In the genomic region with DNA sequence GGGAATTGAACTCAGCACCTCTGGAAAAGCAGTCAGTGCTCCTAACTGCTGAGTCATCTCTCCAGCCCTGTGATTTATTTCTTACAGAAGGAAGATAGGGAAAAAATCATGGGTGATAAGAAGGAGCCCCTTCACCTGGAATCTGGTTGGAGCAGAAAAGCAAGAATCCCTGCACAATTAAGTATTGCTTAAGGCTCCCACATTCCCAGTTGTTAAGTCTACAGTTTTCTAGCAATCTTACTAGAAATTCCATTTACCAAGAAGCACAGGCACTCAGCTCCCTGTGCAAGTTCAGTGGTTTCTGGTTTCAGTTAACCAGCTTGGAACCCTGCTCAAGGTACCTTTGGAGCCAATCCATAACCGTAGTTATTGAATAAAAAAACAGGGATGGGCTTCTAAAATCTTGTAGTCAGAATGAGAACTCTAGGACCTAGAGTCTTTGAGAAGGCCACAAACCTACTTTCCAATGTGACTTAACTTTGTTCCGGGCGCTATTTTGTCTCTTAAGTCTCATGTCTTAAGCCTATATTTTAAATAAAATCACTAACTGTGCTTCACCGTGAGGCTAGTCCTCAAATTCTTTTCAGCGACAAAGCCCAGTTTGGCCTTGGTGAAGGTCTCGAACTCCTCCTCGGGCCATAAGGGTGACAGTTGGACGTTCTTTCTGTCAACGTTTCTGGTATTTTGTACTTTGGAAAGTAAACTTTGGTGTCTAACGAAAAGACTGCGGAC, we compare ENCODE assay signal across 8 mouse cellular contexts. TPM values are rescaled to one million over a fixed set of nuclear protein-coding genes. Genes with fewer than 3 reads are reported as not detected.
DNase-seq lines count a peak whose midpoint lies in the region; ATAC-seq and TF ChIP-seq lines count a peak whose summit lies in the region.

No protein-coding gene starts in this region.

- H3K27me3 ChIP-seq in embryonic facial prominence, embryonic 10.5 days (replicated peaks; ENCODE audit: low read depth, poor library complexity, severe bottlenecking) = peaks cover 8% of the 10 kb centered on the region; the same call in 1 of the 2 replicates
- no peaks in the 10 kb centered on the region for H3K27me3 ChIP-seq in intestine, postnatal 0 days (replicated peaks; ENCODE audit: control insufficient read depth, insufficient read depth, low read length)
- H3K27me3 ChIP-seq in midbrain, postnatal 0 days (ENCODE audit: insufficient read depth, low read length) = no peaks in the 10 kb centered on the region

- no peaks in the 10 kb centered on the region for H3K36me3 ChIP-seq in embryonic facial prominence, embryonic 10.5 days (replicated peaks)
- H3K36me3 ChIP-seq in intestine, postnatal 0 days (ENCODE audit: control insufficient read depth, insufficient read depth) = no peaks in the 10 kb centered on the region
- H3K36me3 ChIP-seq in midbrain, postnatal 0 days (ENCODE audit: insufficient read depth, low read length) = no peaks in the 10 kb centered on the region

- peak; percentile 31 to 65 for DNase-seq in kidney, adult 8-10 months
- DNase-seq in kidney, postnatal 10 days = no peak
- no peak for DNase-seq in embryonic facial prominence, embryonic 10.5 days (ENCODE audit: low spot score)
- no peak for DNase-seq in midbrain, postnatal 0 days (ENCODE audit: low spot score)
- no peak for DNase-seq in gastrocnemius, postnatal 10 days
- DNase-seq in frontal cortex, postnatal 36 days (ENCODE audit: low spot score in 2 of 2) = no peak
- DNase-seq in testis, postnatal 14 days (ENCODE audit: low spot score) = no peak

- peak overlapping the region; percentile 22; the same call in 1 of the 2 replicates for H3K9ac ChIP-seq in intestine, postnatal 0 days (ENCODE audit: low read depth, low read length)
- H3K9ac ChIP-seq in midbrain, postnatal 0 days (replicated peaks; ENCODE audit: low read length, poor library complexity, severe bottlenecking) = no peak overlapping the region

- H3K4me1 ChIP-seq in embryonic facial prominence, embryonic 10.5 days = peaks cover 15% of the 10 kb centered on the region
- H3K4me1 ChIP-seq in intestine, postnatal 0 days (replicated peaks; ENCODE audit: control insufficient read depth, insufficient read depth, low read length) = no peaks in the 10 kb centered on the region
- H3K4me1 ChIP-seq in midbrain, postnatal 0 days (ENCODE audit: insufficient read depth, low read length) = peaks cover 4% of the 10 kb centered on the region; the same call in 1 of the 2 replicates

- ATAC-seq in intestine, postnatal 0 days = no peak
- no peak for ATAC-seq in midbrain, postnatal 0 days (ENCODE audit: low FRiP score)

- WGBS in embryonic facial prominence, embryonic 10.5 days = 39% methylated on average over 11 of the region's 11 CpGs
- WGBS in intestine, postnatal 0 days = 18% methylated on average over 11 of the region's 11 CpGs
- 40% methylated on average over 11 of the region's 11 CpGs for WGBS in midbrain, postnatal 0 days

- no peaks in the 10 kb centered on the region for H3K9me3 ChIP-seq in embryonic facial prominence, embryonic 10.5 days
- no peaks in the 10 kb centered on the region for H3K9me3 ChIP-seq in intestine, postnatal 0 days (ENCODE audit: control insufficient read depth)
- H3K9me3 ChIP-seq in midbrain, postnatal 0 days (ENCODE audit: low read length) = no peaks in the 10 kb centered on the region

- H3K4me2 ChIP-seq in intestine, postnatal 0 days (replicated peaks; ENCODE audit: low read depth) = peak overlapping the region; percentile 61
- peak overlapping the region; percentile 67 for H3K4me2 ChIP-seq in midbrain, postnatal 0 days (ENCODE audit: low read depth, low read length, poor library complexity, severe bottlenecking)

- H3K27ac ChIP-seq in embryonic facial prominence, embryonic 10.5 days (replicated peaks) = peak overlapping the region; percentile 30; the same call in 1 of the 2 replicates
- peak overlapping the region; percentile 74 for H3K27ac ChIP-seq in intestine, postnatal 0 days (ENCODE audit: low read depth, low read length)
- peak overlapping the region; percentile 51; the same call in 1 of the 2 replicates for H3K27ac ChIP-seq in midbrain, postnatal 0 days (ENCODE audit: low read depth, low read length)

- TF ChIP-seq CTCF in intestine, postnatal 0 days (IDR thresholded peaks at IDR 0.05; ENCODE audit: low read depth) = no peak
- TF ChIP-seq CTCF in midbrain, postnatal 0 days (IDR thresholded peaks at IDR 0.05) = no peak

- H3K4me3 ChIP-seq in embryonic facial prominence, embryonic 10.5 days = peak overlapping the region; percentile 69
- peak overlapping the region; percentile 27 for H3K4me3 ChIP-seq in intestine, postnatal 0 days (ENCODE audit: low read depth, low read length)
- peak overlapping the region; percentile 61 for H3K4me3 ChIP-seq in midbrain, postnatal 0 days (ENCODE audit: low read depth, low read length)

RNA-seq across cellular contexts. Expression of a gene that starts 1.0 kb away (rescaled TPM):
- 7.2 and 7.3 TPM in 2 replicates for polyA plus RNA-seq in embryonic facial prominence, embryonic 10.5 days (2016; fragmentation: Nextera tagmentation; extraction: Ambion mirVana)
- 14.8 and 15.4 TPM in 2 replicates for polyA plus RNA-seq in intestine, postnatal 0 days (2015; fragmentation: Nextera tagmentation; extraction: Ambion mirVana)
- 31.5 and 46.4 TPM in 2 replicates for total RNA-seq in midbrain, postnatal 0 days (2014; rRNA removed)
- polyA plus RNA-seq in midbrain, postnatal 0 days (2015; fragmentation: Nextera tagmentation; extraction: Ambion mirVana) = 50.0 and 55.7 TPM in 2 replicates
- total RNA-seq in gastrocnemius, postnatal 10 days (2021) = 10 to 100 TPM; 12.3 to 14.5 TPM

RNA-seq across cellular contexts. Expression of a gene that starts 19.0 kb away (rescaled TPM):
- polyA plus RNA-seq in embryonic facial prominence, embryonic 10.5 days (2016; fragmentation: Nextera tagmentation; extraction: Ambion mirVana) = 0.47 and 0.49 TPM in 2 replicates
- 3.5 and 4.2 TPM in 2 replicates for polyA plus RNA-seq in intestine, postnatal 0 days (2015; fragmentation: Nextera tagmentation; extraction: Ambion mirVana)
- 0.33 and 2.2 TPM in 2 replicates for total RNA-seq in midbrain, postnatal 0 days (2014; rRNA removed)
- 0.39 and 0.52 TPM in 2 replicates for polyA plus RNA-seq in midbrain, postnatal 0 days (2015; fragmentation: Nextera tagmentation; extraction: Ambion mirVana)
- total RNA-seq in gastrocnemius, postnatal 10 days (2021) = 10 to 100 TPM; 14.1 to 14.4 TPM

RNA-seq across cellular contexts. Expression of a gene that starts 54.6 kb away (rescaled TPM):
- not detected in 2 replicates for polyA plus RNA-seq in embryonic facial prominence, embryonic 10.5 days (2016; fragmentation: Nextera tagmentation; extraction: Ambion mirVana)
- polyA plus RNA-seq in intestine, postnatal 0 days (2015; fragmentation: Nextera tagmentation; extraction: Ambion mirVana) = not detected in 2 replicates
- total RNA-seq in midbrain, postnatal 0 days (2014; rRNA removed) = not detected in 2 replicates
- not detected in 2 replicates for polyA plus RNA-seq in midbrain, postnatal 0 days (2015; fragmentation: Nextera tagmentation; extraction: Ambion mirVana)
- not detected for total RNA-seq in gastrocnemius, postnatal 10 days (2021)

Comparison
In these comparisons a context has a peak if more than half of its experiments do, and no peak if none do; other contexts are left out.
1. DNase-seq: peak in kidney, adult 8-10 months (2 of 2); none in kidney, postnatal 10 days (single experiment), embryonic facial prominence, embryonic 10.5 days (single experiment), midbrain, postnatal 0 days (single experiment), gastrocnemius, postnatal 10 days (single experiment), frontal cortex, postnatal 36 days (0 of 2) and testis, postnatal 14 days (single experiment).
2. Peak in every context shown above with its lines, with median percentiles within 50 percentile points of each other: H3K27ac ChIP-seq and H3K4me3 ChIP-seq.